Mouse (Mus musculus) heart, embryonic 11.5 days (tissue): ENCODE measurements around the gene Cog5. TPM values are rescaled to one million over a fixed set of nuclear protein-coding genes. Genes with fewer than 3 reads are reported as not detected.
A peak's percentile ranks its signal among the peaks of the same experiment; 100 is the strongest.

Experiments used
- ATAC-seq: fragments of 200-750 bp; cut with Nextera tagmentation; replicated peaks from 2 replicates; pipeline ENCODE4 v1.8.0; 2017; ENCODE audit warnings: moderate library complexity; ENCODE audit not compliant: insufficient number of reproducible peaks, low FRiP score, low TSS enrichment
- H3K27ac ChIP-seq: fragments of 300-500 bp; sonication (generic); 2 replicates; pipeline ENCODE4 v1.5.1; 2014; ENCODE audit warnings: mild to moderate bottlenecking, low read depth, low read length
- H3K27me3 ChIP-seq: fragments of 300-500 bp; sonication (generic); 2 replicates; pipeline ENCODE4 v1.6.1; 2014; ENCODE audit warnings: mild to moderate bottlenecking, low read length, mixed read lengths; ENCODE audit not compliant: control insufficient read depth, insufficient read depth
- H3K36me3 ChIP-seq: fragments of 300-500 bp; sonication (generic); 2 replicates; pipeline ENCODE4 v1.6.1; 2014; ENCODE audit warnings: mild to moderate bottlenecking, low read length, moderate library complexity, mixed read lengths; ENCODE audit not compliant: control insufficient read depth, insufficient read depth
- H3K4me1 ChIP-seq: fragments of 300-500 bp; sonication (generic); 2 replicates; pipeline ENCODE4 v1.6.1; 2014; ENCODE audit warnings: low read length; ENCODE audit not compliant: control insufficient read depth, insufficient read depth
- H3K4me2 ChIP-seq: fragments of 300-500 bp; sonication (generic); 2 replicates; pipeline ENCODE4 v1.6.1; 2014; ENCODE audit warnings: mild to moderate bottlenecking, moderate library complexity
- H3K4me3 ChIP-seq: fragments of 300-500 bp; sonication (generic); 2 replicates; pipeline ENCODE4 v1.5.1; 2014; ENCODE audit warnings: low read depth, low read length
- H3K9ac ChIP-seq: fragments of 300-500 bp; sonication (generic); 2 replicates; pipeline ENCODE4 v1.6.1; 2014; ENCODE audit warnings: mild to moderate bottlenecking, low read depth, low read length, moderate library complexity
- H3K9me3 ChIP-seq: fragments of 300-500 bp; sonication (generic); replicated peaks from 2 replicates; pipeline ENCODE4 v1.6.1; 2016; ENCODE audit warnings: low read length; ENCODE audit not compliant: control insufficient read depth
- WGBS: fragments of 180-500 bp; shearing (Covaris S2); extraction: QIAGEN DNeasy Blood & Tissue Kit; methylation state at CpG from one replicate; pipeline ENCODE4 v1.1.7; 2014; ENCODE audit not compliant: insufficient replicate concordance; 5-methylcytosine and 5-hydroxymethylcytosine counted together
- polyA plus RNA-seq: library from polyadenylated mRNA; unstranded; fragments of >200 nt; fragmentation: Nextera tagmentation; extraction: Ambion mirVana; gene quantifications from 2 replicates; pipeline ENCODE4 v1.2.1, GENCODE M21; 2014

The Cog5 gene
- polyA plus RNA-seq, 1 experiment from 2014 or later: 32.3 TPM

DNA sequence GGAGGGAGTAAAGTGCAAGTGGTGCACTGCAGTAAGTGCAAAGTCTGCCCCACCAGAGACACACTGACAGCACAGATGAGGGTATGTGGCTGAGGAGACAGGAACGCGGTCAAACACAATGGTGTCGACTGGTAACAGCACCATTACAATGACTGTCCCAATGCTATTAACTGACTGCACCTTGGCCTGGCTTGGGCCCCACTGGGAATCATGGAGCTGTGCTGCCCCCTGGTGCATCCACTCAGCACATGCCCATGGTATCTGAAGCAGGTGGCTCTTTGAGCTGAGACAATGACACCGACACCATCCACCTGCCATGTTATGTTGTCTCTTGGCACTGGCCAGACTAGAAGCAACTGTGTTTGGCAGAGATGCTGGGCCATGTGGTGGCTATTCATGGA is 272.0 kb downstream of the Cog5 start:
- Histone ChIP-seq H3K36me3 (peaks cover 6% of the 10 kb centered on the region; the same call in 1 of the 2 replicates), H3K27me3 (no peaks in the 10 kb centered on the region), H3K4me1 (no peaks in the 10 kb centered on the region), H3K9ac (no peak overlapping the region), H3K4me2 (no peak overlapping the region), H3K4me3 (no peak overlapping the region), H3K9me3 (no peaks in the 10 kb centered on the region), H3K27ac (no peak overlapping the region)
- WGBS: 60% methylated on average over 4 of the region's 4 CpGs
- peak; percentile 59; the same call in 1 of the 2 replicates for ATAC-seq

DNA sequence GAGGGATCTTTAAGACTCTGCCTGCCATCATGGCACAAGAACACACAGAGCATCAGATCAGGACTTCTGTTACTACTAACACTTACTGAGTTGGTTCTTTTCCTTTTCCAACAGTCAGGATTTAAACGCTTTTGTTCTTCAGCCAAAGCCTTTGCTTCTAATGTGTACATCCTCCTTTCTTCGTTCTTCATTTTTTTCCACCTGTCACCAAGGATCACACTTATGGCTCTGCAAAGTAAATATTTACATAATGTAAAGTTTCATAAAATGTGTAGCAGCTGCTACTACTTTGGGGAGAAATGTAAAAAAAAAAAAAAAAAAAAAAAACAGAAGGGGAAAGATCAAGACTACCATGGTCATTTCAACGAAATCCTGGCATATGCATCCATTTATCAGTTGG is 273.8 kb downstream of the Cog5 start:
- H3K4me1 ChIP-seq: no peaks in the 10 kb centered on the region
- H3K27ac ChIP-seq: no peak overlapping the region
- H3K9ac ChIP-seq: no peak overlapping the region
- peaks cover 9% of the 10 kb centered on the region; the same call in 1 of the 2 replicates for H3K36me3 ChIP-seq
- no peaks in the 10 kb centered on the region for H3K27me3 ChIP-seq
- H3K4me3 ChIP-seq: no peak overlapping the region
- 90% methylated on average over 3 of the region's 3 CpGs for WGBS
- no peak overlapping the region for H3K4me2 ChIP-seq
- H3K9me3 ChIP-seq: no peaks in the 10 kb centered on the region
- no peak for ATAC-seq

DNA sequence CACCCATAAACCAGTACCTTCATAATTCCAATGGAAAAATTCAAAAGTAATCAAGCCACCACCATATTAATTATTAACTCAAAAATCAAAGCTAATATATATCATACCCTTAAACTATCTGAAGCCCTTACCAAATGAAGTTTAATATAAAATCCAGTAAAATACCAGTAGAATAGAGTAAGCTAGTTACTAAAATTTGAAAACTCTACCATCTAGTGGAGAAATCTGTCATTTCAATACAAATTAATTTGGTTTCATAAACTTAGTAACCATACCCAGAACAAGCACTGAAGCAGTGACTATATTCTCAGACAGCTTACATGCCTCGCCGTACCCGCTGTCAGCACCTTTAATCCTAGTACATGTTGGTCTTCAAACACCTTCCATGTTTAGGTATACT is 277.1 kb downstream of the Cog5 start:
- no peaks in the 10 kb centered on the region for H3K4me1 ChIP-seq
- no peaks in the 10 kb centered on the region for H3K27me3 ChIP-seq
- H3K27ac ChIP-seq: no peak overlapping the region
- H3K4me2 ChIP-seq: no peak overlapping the region
- ATAC-seq: no peak
- no peak overlapping the region for H3K9ac ChIP-seq
- H3K9me3 ChIP-seq: no peaks in the 10 kb centered on the region
- peaks cover 19% of the 10 kb centered on the region for H3K36me3 ChIP-seq
- no peak overlapping the region for H3K4me3 ChIP-seq
- 94% methylated on average over 3 of the region's 3 CpGs for WGBS

DNA sequence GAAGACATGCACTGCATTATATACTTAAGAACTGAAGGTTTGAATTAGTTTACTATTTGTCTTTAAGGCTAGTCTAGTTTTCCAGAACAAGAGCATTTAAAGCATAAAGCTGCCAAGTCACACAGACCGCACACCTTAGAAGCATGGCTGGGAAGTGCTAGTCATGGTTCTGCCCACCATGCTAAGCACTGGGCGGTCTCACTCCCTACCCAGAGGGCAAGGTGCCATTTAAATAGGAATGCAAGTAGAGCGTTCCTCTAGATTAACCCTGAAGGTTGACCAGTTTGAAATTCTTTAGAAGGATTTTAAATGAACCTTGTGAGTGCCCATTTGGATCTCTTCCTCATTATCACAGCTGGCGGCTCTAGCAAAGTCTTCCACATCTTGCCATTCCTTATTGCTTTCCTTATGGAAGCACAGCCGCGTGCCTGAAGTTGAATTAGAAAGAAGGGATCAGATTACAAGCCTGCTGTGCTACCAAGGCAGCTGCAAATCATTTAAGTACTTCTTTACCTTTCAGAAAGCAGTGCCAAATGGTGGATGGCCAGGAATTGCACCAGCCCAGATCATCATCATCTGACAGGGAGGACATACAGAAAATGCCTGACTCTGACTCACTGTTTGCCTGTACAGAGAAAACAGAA is 282.1 kb downstream of the Cog5 start:
- Histone ChIP-seq H3K9me3 (no peaks in the 10 kb centered on the region), H3K9ac (no peak overlapping the region), H3K27me3 (no peaks in the 10 kb centered on the region), H3K4me2 (no peak overlapping the region), H3K4me1 (no peaks in the 10 kb centered on the region), H3K27ac (no peak overlapping the region), H3K4me3 (no peak overlapping the region), H3K36me3 (peaks cover 26% of the 10 kb centered on the region)
- 46% methylated on average over 6 of the region's 6 CpGs for WGBS
- no peak for ATAC-seq

DNA sequence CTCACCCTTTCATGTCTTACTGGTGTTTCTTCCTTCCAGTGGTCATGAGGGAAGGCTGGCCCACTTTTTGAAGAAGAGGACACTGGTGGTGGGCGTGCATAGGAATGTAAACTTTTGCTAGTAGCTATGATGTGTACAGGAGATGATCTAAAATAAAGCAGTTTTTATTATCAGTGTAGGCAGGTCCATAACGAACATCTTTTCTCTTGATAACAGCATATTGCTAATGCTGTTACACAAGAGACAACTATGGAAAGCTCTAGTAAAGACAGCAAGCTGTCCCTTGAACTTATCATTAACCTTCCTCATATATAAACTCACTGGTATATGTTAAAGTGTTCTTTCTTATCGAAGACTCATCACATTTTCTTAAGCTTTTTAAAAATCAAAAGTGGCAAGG is 282.9 kb downstream of the Cog5 start:
- H3K4me1 ChIP-seq: no peaks in the 10 kb centered on the region
- ATAC-seq: no peak
- no peak overlapping the region for H3K4me3 ChIP-seq
- H3K4me2 ChIP-seq: no peak overlapping the region
- no peaks in the 10 kb centered on the region for H3K27me3 ChIP-seq
- WGBS: 85% methylated on average over 3 of the region's 3 CpGs
- H3K27ac ChIP-seq: no peak overlapping the region
- H3K36me3 ChIP-seq: peaks cover 23% of the 10 kb centered on the region
- no peak overlapping the region for H3K9ac ChIP-seq
- H3K9me3 ChIP-seq: no peaks in the 10 kb centered on the region

DNA sequence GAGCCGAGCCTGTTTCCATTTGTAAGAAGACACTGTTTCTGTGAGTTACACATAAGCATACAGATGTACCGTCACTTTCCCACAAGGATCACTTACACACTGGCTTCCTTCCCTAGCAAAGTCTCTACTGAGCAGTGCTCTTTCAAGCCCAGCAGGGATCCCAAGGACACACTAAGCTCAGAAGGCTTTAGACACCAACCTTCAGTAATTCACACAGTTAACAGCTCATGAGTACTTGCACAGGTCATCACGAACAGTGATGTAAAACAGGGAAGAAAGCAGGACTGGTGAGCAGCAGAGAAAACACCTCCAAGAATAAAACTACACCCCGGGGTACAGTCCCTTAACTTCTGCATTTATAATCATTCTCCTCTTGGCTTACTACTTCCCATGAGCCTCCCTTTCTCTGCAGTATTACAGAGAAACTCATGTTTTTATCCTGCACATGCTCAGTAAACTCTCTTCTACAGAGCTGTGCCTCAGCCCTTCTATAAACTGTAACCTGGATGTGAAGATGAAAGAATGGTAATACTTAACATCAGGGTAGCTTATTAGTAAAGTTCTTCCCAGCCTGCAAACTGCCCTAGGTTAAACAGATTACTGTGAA is 283.8 kb downstream of the Cog5 start:
- Histone ChIP-seq H3K9ac (no peak overlapping the region), H3K27me3 (no peaks in the 10 kb centered on the region), H3K36me3 (peaks cover 25% of the 10 kb centered on the region), H3K4me2 (no peak overlapping the region), H3K27ac (no peak overlapping the region), H3K9me3 (no peaks in the 10 kb centered on the region), H3K4me3 (no peak overlapping the region), H3K4me1 (peaks cover 2% of the 10 kb centered on the region; the same call in 1 of the 2 replicates)
- ATAC-seq: no peak
- 88% methylated on average over 4 of the region's 4 CpGs for WGBS

DNA sequence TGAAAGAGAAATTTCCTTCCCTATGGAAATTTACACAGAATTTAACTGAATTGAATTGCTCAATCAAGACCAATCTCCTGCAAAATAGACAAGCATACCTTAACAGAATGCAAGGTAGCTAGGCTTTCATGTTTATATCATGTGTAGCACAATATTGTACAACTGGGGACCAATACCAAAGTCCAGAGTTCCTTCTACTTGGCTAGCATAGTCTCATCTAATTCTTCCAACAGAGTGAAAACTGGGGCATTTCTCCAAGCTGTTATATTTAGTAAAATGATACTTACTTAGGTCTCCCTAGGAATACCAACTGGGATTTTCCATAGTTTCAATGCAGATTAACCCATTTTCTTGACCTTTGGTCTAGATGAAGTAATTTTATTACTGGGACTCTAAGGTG is 284.4 kb downstream of the Cog5 start:
- ATAC-seq: no peak
- no peak overlapping the region for H3K4me3 ChIP-seq
- H3K27me3 ChIP-seq: no peaks in the 10 kb centered on the region
- H3K27ac ChIP-seq: no peak overlapping the region
- H3K4me2 ChIP-seq: no peak overlapping the region
- H3K9me3 ChIP-seq: no peaks in the 10 kb centered on the region
- H3K36me3 ChIP-seq: peaks cover 29% of the 10 kb centered on the region
- no peak overlapping the region for H3K9ac ChIP-seq
- H3K4me1 ChIP-seq: peaks cover 4% of the 10 kb centered on the region; the same call in 1 of the 2 replicates

- WGBS: 62% methylated on average over 4 of the region's 4 CpGs
Measured at GRCm38 (mm10) chr12:31943020-31943654, 288.5 kb downstream of the Cog5 start.

More at GRCm38 (mm10) chr12:31943020-31943654, 288.5 kb downstream of the Cog5 start:
- H3K4me1 ChIP-seq: peaks cover 8% of the 10 kb centered on the region; the same call in 1 of the 2 replicates
- H3K9me3 ChIP-seq: no peaks in the 10 kb centered on the region
- H3K27ac ChIP-seq: no peak overlapping the region
- no peak for ATAC-seq
- no peak overlapping the region for H3K9ac ChIP-seq
- H3K36me3 ChIP-seq: peaks cover 17% of the 10 kb centered on the region
- H3K4me2 ChIP-seq: no peak overlapping the region
- H3K4me3 ChIP-seq: no peak overlapping the region
- no peaks in the 10 kb centered on the region for H3K27me3 ChIP-seq
